Mouse (Mus musculus) Muller cell, postnatal 12 days (primary cell): Measurements from ENCODE around the gene Lsm3.

ENCODE experiments used
- DNase-seq: peaks from one replicate; pipeline ENCODE4 v3.0.0-alpha.2; 2015; ENCODE audit errors: inconsistent ontology term

Gene Lsm3

DNA sequence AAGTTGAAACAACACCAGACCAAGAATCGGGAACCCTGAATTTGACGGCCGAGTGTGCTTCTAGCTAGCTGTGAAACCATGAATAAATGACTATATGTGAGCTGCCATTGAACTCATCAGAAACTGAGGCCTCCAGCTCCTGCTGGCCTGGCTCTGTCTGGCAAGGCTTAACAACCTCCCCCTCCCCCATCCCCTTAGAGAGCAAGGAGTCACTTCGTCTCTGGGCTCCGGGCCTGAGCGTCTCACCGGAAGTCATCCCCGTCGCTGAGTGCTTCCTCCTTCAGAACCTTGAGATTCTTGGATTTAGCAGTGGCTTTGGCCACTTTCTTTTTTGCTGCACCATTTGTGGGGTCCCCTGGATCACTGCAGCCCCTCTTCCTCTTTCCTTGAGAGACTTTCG lies 5.5 kb upstream of the Lsm3 start:
- DNase-seq, result no peak

DNA sequence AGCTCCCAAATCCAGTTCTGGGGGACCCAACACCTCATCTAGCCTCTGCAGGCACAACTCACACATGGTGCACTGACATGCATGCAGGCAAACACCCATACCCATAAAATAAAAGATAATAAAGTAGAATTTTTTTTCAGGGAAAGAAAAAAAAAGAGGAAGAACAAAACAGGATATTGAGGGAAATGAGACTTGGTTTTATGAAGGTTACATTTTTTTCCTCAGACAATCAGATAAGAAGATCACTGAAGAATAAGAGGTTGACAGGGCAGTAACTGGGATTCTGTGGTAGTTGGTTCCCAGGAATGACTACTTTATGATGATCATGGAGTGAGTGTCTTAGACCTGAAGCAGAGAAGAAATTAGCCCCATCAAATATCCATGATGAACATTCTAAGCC lies 1.6 kb upstream of the Lsm3 start:
- no peak for DNase-seq

DNA sequence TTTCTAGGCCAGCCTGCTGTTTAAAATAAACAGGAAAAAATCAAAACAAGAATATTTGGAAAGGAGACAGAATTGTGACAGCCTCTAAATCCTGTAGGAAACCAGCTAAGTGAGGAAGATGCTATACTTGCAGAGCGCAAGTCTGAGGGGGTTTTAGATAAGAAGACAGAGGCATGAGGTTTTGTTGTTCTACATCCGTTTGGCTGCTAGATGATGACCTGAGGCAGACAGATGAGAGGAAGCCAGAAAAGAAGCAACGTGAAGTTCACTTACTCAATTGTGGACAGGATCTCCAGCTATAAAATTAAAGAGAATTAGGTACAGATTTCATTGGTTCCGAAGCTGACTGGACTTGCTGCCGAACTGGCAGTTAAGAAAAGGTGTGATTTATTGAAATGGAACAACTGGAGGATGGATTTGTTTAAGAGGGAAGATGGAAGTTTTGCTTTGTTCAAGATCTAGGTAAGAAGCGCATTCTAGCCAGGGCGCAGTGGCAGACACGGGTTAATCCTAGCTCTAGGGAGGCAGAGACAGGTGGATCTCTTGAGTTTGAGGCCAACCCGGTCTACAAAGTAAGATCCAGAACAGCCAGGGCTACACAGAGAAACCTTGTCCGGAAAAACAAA lies 878 bp upstream of the Lsm3 start:
- no peak for DNase-seq

DNA sequence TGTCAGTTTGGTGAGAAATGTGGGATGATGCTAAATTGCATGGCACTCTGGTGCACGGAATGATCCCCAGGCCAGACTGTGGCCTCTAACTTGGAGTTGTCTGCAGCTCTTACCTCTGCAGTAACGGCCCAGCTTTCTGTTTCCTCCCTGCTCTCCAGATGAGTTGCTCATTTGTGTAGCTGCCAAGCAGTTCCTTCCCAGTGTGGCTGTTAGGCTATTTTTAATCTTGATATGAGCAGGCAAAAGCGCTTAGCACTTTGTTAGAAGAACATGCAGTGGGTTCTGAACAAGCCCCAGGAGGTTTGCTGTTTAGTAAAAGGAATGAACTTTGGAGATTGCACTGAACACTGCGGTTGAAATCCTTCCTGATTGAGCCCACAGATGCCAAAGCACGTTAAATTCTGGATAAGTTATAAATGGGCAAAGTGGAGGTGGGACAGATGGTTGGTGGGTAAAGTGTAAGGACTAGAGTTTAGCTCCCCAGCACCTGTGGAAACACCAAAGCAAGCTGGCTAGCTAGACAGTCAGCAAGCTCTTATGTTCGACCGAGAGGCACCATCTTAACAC lies 2.8 kb downstream of the Lsm3 start:
- DNase-seq, result no peak

DNA sequence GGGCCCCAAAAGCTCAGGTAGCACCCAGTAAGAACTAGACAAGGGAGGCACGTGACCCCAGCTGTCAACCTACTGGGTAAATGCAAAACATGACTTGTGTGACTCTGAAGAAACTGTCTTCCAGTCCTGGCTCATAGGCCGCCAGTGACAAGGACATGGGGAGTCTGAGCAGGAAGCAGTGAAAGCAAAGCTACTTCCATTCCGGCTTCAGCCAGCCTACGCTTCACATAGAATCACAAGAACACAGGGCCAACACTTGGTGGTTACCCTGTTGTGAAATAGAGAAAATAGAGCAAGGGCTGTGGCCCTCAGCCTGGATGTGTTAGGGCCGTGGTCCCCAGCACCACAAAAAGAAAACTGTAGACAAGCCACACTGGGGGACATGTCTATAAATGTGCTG lies 7.1 kb downstream of the Lsm3 start:
- no peak for DNase-seq

DNA sequence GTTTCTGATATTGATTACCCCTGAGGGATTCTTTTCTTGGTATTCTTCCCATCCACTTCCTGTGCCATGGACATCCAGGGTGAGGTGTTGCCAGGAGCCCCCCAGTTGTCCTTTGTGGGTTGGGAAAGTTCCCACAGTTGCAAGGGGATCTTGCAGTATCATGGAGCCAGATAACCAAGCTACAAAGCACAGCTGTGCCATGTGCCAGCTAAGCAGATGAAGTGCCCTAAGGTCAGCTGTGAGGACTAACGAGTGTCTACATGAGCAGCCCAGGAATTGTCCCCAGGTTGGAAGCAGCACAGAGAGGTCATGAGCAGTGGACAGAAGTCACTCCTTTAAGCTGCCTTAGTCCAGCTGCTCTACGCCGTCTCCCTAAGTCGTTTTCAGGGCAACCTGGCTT lies 9.8 kb downstream of the Lsm3 start:
- no peak for DNase-seq

DNA sequence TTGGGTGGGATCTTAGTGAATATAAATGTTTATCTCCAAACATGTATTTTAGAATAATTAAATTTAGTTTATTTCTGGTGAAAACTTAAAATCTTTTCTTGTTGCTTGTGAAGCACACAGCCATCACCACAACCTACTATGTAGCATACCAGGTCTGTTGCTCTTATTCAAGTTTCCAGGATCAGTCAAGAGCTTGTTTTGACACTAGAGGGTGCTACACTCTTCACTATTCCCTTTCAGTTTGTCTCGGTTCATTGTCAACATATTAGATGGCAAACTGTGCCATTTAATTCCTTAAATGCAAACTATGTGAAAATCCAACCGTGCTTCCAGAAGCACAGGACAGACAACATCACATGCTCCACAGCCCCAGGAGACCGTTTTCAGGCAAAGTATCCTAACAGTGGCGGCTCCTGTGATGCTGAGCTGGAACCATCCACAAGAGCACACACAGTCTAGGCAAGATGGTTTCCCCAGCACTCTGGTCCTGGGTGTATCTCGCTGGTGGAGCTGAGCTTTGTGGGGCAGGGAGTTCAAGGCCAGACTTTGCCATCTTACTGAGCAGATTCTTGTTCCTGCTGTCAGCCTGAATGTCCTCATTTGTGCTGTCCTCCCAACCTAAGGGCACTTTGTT lies 11.6 kb downstream of the Lsm3 start:
- peak; percentile 71 for DNase-seq

DNA sequence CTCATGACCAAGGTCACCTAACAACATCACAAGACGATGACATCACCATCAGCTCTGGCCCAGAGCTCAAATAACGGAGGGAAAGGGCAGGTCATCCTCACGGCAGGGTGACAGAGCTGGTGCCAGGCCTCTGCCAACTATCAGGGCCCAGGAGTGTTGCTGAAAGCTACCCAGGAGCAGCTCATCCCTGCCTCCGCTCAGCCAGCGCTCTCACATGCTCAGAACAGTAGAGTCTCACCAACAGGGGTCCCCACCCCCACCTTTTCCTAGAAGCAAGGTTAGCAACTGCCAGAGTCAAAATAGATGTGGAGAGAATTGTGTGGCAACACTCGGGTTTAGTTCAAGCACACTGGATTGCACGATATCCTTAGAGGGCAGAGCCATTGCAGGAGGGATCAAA lies 12.5 kb downstream of the Lsm3 start:
- no peak for DNase-seq

DNA sequence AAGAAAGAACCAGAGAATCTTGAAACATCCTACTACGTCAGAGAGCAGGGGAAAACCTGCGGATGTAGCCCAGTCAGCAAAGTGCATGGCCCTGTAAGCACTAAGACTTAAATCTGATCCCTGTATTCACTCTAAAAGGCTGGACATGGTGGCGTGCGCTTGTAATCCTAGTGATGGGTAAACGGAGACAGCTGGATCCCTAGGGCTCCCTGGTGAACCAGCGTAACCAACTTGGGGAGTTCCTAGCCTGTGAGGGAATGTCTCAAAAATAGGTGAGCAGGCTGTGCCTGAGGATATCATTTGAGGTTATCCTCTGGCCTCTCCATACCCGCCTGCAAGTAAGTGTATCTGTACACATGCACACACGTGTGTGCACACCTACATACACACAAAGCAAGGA lies 14.9 kb downstream of the Lsm3 start:
- no peak for DNase-seq

DNA sequence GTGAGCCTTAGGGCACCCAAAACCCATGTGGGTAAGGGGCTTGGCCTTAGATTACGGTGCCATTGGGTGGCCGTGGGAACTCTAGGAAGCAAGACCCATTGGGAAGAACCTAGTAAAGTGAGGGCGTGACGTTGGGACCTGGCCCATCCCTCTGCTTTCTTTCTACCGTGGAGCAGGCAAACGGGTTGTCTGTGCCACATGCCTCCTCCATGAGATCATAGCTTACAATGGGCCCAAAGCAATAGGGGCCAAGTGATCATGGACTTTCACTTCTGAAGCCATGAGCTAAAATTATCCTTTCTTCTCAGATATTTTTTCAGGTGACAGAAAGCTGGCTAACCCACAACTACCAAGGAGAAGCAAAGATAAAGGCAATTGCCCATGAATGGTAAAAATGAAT lies 15.5 kb downstream of the Lsm3 start:
- peak; percentile 40 for DNase-seq

DNA sequence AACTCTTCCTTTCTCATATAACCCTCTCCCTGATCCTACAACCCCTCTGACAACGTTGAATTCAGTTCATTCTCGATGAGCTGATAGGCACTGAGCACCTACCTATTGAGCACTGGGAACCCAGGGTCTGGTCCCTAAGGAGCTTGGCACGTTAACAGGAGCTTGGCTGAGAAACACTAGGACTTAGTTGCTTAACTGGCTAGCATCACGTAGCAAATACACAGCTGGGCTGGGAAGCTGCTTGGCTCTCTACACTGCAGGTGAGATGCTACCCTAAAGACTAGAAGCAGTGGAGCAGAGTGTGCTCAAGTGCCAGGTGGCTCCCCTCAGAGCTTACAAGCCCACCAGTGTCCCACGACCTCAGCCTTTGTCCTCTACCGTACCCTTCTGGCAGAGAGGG lies 16.9 kb downstream of the Lsm3 start:
- no peak for DNase-seq

DNA sequence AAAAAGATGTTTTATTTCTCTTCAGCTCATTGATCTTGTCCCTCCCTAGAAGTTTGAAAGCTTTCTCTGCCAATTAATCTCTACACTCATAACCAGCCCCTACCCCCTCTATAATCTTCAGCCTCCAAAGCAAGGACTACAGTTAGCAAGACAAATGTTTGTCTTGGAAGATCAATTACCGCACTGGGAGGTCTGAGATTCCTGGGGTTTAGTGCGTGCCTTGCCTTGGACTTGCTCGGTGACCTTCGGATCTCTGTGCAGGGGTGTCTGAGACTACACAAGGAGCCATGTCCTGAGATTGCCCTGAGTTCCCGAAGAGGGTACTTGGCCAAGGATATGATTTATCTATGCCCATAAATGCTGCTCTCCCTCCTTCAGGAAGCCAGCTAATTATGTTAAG lies 17.6 kb downstream of the Lsm3 start:
- DNase-seq, result no peak

DNA sequence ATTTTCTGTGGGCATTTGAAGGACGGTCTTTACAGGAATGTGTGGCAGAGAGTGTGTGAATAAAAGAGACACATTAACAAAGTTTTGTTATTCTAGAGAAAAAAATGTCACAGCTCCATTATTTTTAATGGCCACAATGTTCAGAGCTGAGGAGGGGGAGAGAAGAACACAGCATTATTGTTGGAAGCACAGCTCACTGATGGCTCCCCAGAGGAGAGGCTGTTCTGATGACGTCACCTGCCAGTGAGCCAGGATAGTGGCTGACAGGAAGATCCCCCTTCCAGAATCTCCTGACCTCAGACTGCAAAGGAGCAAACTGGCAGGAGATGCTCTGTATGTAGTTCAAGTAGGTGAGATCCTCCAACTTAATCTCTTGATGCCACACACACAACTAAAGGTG lies 18.0 kb downstream of the Lsm3 start:
- DNase-seq, result peak; percentile 31

DNA sequence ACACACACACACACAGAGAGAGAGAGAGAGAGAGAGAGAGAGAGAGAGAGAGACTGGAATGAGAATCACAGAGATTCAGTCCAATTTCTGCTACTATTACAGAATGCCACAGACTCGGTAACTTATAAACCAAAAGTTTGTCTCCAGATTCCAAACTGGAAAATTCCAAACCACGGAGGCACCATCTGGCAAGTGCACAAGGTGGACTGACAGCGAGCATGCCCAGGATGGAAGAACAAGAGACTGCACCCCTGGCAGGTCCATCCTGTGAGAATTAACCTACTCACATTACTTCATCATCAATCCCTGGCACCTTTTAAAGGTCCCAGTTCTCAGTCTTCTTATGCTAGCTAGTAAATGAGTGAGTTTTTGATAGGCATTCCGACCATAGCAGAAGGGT lies 18.5 kb downstream of the Lsm3 start:
- no peak for DNase-seq

DNA sequence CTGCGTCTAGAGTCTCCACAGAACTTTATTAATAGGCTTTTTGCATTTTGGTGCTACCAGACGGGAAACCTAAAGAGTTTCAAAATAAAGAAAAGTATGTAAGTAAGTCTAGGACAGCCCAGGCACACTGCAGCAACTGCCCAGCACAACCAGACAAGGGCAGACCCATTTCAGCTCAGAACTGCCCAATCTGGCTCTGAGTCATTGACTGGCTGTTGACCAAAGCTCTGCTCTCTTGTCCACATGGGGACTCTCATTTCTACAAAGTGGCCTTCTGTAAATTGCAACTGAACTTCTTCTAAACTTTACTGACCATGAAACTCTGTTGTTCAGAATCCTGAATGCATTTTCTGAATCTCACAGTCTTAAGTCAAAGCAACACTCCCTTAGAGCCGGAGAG lies 19.5 kb downstream of the Lsm3 start:
- peak; percentile 43 for DNase-seq

DNA sequence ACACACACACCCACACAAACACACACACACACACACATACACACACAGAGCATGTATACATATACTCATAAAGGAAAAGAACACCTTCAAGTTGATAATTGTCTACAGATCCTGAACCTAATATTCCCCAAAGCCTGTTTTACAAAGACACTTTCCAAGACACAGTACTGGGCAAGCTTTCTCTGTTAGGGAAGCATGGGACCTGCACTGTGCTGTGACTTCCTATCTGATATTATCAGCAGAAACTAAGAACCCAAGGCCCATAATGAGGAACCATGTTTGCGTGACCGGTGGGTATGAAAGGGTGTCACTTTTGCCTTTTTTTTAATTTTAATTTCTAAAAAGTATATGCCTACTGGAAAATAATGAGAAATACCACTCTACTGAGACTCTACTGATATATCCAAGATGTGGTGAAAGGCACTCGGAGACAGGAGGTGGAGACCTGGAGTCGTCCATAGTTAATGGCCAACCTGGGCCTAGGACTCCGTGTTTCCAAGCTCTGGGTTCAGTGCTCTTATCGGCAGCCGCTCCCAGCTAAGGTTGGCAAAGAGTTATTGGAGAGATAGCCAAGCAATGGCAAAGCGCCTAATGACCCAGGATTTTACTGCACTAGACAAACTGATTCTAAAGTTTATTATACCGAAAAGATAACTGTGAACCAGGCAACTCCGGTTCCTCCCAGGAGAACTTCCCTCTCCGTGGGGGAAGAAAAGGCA lies 20.5 kb downstream of the Lsm3 start:
- DNase-seq, result no peak

DNA sequence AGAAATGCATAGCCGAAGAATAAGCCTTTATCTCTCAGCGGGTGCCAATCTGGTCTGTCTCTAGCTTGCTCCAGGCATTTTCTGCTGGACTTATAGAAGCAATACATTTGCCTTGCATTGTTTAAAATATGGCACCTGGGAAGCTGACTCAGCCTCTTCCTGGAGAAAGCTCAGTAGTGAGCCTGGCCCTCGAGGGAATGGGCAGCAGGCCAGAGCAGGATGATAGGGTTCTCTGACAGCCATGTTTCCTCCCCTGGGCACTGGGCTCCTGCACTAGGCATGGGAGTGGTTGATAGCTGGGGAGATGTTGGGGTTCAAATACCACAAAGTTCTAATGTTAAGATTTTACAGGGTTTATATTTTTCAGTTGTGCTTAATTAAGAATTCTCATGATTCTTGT lies 25.5 kb downstream of the Lsm3 start:
- DNase-seq, result no peak

DNA sequence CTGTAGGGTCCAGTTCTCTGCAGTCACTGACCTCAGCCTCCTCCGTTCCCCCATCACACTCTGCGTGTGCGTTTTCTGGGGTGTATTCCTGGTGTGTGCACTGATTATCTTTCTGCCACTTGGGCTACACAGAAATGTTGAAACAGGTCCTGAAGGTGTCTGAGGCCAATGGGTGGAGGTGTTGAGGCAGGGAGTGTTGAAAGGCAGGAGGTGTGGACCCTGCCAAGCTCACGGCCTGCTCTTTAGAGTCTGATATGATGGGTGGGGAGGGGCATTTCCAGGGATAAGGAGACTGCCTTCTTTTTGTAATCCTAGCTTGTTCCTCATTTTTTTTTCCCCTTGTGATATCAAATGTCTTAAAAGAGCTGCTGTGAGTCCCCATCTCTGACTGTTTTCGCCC lies 27.3 kb downstream of the Lsm3 start:
- DNase-seq, result no peak

DNA sequence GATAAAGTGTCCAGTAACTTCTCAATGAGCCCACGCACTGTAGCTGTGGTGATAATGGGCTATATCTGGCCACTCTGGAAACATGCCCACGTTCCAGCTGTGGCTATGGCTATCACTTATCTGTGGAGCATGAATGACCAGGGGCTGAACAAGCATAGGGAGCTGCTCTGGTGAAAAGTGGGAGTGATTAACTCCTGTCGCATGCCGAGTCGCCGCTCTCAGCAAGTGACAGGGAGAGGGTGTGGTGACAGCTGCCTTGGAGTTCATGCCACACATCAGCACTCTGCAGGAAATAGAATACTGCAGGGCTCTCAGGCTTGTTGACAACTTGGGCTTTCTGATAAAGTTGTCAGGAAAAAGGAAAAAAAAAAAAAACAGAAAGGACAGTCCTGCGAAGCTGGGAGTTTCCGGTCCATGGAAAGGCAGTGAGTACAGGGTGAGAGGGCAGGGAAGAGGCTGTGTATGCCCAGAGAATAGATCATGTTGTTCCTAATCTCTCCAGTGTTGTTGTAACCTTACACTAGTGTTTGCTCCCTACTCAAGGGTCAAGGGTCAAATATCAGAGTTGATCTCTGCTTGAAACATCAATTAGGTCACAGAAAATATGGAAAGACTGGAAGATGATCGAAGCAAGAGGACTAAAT lies 30.6 kb downstream of the Lsm3 start:
- no peak for DNase-seq

DNA sequence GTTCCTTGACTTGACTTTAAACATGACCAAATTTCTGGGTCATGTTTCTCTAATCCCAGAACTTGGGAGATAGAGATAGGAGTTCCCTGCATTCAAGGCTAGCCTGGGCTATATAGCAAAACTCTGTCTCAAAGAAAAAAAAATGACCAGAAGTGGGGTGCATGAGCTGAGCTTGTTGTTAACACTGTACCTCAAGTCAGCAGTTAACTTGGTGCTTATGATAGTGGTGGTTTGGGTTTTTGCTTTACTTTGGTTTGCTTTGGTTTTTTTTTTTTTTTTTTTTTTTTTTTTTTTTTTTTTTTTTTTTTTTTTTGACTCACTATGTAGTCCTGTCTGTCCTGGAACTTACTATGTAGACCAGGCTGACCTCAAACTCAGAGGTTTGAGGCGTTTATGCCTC lies 31.6 kb downstream of the Lsm3 start:
- DNase-seq, result no peak

DNA sequence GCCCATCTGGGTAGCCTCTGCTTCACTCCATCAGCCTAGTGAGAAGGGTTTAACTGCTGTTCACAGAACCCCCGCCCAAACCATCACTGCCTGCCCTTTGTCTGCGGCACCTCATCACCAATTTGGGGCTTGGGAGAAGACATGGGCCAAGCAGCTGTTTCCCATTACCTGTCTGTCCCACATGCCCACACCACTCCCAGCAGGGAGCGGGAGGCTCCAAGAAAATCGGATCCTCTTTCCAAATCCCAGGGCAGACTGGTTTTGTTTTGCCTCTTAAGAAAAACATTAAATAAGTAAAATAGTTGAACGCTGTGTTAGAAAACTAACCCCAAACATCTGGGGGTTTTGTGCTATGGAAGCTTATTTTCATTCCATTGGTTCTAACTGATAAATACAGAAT lies 33.9 kb downstream of the Lsm3 start:
- DNase-seq, result no peak

DNA sequence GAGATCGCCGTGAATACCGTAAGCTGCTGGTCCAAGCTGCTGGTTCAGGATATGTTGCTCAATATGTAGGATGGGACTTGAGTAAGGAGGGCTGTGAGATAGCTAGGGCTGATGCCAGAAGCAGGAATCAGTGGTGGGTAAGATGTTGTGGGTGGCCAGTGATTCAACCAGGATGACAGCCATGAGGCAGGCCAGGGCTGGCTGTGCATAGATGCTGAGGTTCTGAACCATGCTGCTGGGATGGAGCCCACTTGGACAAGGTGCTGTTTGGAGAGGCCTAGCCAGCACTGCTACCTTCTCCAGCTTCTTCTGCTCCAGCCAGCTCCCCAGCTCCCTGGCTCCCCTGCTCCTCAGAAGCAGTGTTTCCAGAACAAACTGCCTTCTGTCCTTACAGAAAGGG lies 35.9 kb downstream of the Lsm3 start:
- DNase-seq, result no peak

DNA sequence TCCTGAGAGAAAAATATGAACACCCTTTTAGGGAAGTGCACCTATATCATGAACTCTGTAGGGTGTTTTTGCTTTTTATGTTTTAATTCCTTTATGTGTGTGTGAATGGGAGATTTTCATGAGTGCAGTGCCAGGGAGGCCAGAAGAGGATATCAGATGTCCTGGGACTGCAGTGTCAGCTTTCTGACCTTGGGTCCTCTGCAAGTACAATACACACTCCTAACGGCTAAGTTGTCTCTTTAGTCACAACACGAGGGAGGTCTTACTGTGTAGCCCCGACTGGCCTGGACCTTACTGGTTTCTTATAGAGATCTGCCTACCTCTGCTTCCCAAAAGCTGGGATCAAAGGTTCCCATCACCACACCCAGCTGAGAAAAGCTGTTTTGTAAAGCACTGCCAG lies 37.0 kb downstream of the Lsm3 start:
- DNase-seq, result no peak
